Mouse (Mus musculus): ENCODE data around the gene Cadps2. TPM values are rescaled to one million over a fixed set of nuclear protein-coding genes. Genes with fewer than 3 reads are reported as not detected.

The Cadps2 gene
- polyA plus RNA-seq, 1 experiment = 102 TPM

- no peak for DNase-seq
- H3K4me3 ChIP-seq (replicated peaks; ENCODE audit: insufficient read depth, low read depth, low read length) = no peak overlapping the region
- H3K4me1 ChIP-seq (ENCODE audit: control insufficient read depth, insufficient read depth, low read length) = peaks cover 5% of the 10 kb centered on the region
- H3K27me3 ChIP-seq (ENCODE audit: control insufficient read depth, insufficient read depth, low read length) = no peaks in the 10 kb centered on the region
- H3K27ac ChIP-seq (ENCODE audit: insufficient read depth, low read length) = no peak overlapping the region
- TF ChIP-seq POLR2A (IDR thresholded peaks at IDR 0.05; ENCODE audit: borderline replicate concordance, insufficient read depth, low read length) = no peak
- TF ChIP-seq CTCF (IDR thresholded peaks at IDR 0.05; ENCODE audit: borderline replicate concordance, insufficient read depth, low read depth, low read length) = no peak
- WGBS = 80% methylated on average over 2 of the region's 2 CpGs
These were observed 81.0 kb downstream of the Cadps2 start for GRCm38 (mm10) chr6:23758249-23758648.

DNA sequence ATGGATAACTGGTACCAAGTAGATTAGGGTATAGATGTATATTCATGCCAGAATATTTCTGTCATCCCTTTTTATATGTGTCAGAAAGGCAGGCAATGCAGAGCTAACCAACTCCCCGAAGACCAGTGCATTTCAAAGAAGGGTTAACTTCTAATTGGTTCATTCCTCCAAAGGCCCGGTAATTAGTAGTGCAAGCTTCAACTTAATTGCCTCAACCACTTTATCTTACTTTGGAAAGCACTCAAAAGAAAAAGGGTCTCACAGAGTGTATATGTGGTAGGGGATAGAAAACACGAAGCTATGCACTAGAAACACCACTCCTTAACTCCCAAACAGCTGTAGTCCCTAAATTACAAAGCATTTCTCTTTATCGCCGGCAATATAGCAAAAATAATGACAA, 90.4 kb downstream of the Cadps2 start:
- H3K27me3 ChIP-seq (ENCODE audit: control insufficient read depth, insufficient read depth, low read length) = no peaks in the 10 kb centered on the region
- H3K4me1 ChIP-seq (ENCODE audit: control insufficient read depth, insufficient read depth, low read length) = no peaks in the 10 kb centered on the region; the same call in 1 of the 2 replicates
- no peak overlapping the region for H3K4me3 ChIP-seq (replicated peaks; ENCODE audit: insufficient read depth, low read depth, low read length)
- 86% methylated on average over 5 of the region's 5 CpGs for WGBS
- TF ChIP-seq CTCF (IDR thresholded peaks at IDR 0.05; ENCODE audit: borderline replicate concordance, insufficient read depth, low read depth, low read length) = no peak
- no peak for TF ChIP-seq POLR2A (IDR thresholded peaks at IDR 0.05; ENCODE audit: borderline replicate concordance, insufficient read depth, low read length)
- no peak overlapping the region for H3K27ac ChIP-seq (ENCODE audit: insufficient read depth, low read length)
- no peak for DNase-seq

DNA sequence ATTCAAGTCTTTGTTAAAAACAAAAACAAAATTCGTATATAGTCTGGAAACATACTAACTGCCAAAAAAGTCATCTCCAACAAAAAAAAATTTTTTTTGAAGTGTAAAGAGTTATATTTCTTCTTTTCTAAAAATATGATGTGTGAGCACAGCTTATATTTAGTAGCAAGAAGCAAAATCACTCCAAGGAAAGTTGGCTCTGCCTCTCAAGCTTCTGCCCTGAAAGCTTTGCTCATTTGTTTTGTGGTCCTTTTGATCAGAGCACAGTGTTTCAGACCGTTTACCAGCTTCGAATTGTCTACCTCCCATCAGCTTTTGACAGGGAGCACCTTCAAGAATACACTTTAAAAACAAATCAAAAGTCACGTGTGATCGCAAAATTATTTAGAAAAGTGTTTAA, 99.2 kb downstream of the Cadps2 start:
- DNase-seq = no peak
- no peaks in the 10 kb centered on the region for H3K27me3 ChIP-seq (ENCODE audit: control insufficient read depth, insufficient read depth, low read length)
- no peak for TF ChIP-seq CTCF (IDR thresholded peaks at IDR 0.05; ENCODE audit: borderline replicate concordance, insufficient read depth, low read depth, low read length)
- no peak for TF ChIP-seq POLR2A (IDR thresholded peaks at IDR 0.05; ENCODE audit: borderline replicate concordance, insufficient read depth, low read length)
- H3K4me3 ChIP-seq (replicated peaks; ENCODE audit: insufficient read depth, low read depth, low read length) = no peak overlapping the region
- 69% methylated on average over 5 of the region's 5 CpGs for WGBS
- H3K27ac ChIP-seq (ENCODE audit: insufficient read depth, low read length) = no peak overlapping the region
- peaks cover 2% of the 10 kb centered on the region; the same call in 1 of the 2 replicates for H3K4me1 ChIP-seq (ENCODE audit: control insufficient read depth, insufficient read depth, low read length)

GRCm38 (mm10) chr6:23732750-23733149, 106.5 kb downstream of the Cadps2 start:
- Histone ChIP-seq H3K4me3 (replicated peaks; ENCODE audit: insufficient read depth, low read depth, low read length) (no peak overlapping the region), H3K27ac (ENCODE audit: insufficient read depth, low read length) (no peak overlapping the region), H3K27me3 (ENCODE audit: control insufficient read depth, insufficient read depth, low read length) (no peaks in the 10 kb centered on the region), H3K4me1 (ENCODE audit: control insufficient read depth, insufficient read depth, low read length) (peaks cover 18% of the 10 kb centered on the region)
- no peak for TF ChIP-seq POLR2A (IDR thresholded peaks at IDR 0.05; ENCODE audit: borderline replicate concordance, insufficient read depth, low read length)
- TF ChIP-seq CTCF (IDR thresholded peaks at IDR 0.05; ENCODE audit: borderline replicate concordance, insufficient read depth, low read depth, low read length) = no peak
- 33% methylated on average over 3 of the region's 3 CpGs for WGBS
- no peak for DNase-seq

DNA sequence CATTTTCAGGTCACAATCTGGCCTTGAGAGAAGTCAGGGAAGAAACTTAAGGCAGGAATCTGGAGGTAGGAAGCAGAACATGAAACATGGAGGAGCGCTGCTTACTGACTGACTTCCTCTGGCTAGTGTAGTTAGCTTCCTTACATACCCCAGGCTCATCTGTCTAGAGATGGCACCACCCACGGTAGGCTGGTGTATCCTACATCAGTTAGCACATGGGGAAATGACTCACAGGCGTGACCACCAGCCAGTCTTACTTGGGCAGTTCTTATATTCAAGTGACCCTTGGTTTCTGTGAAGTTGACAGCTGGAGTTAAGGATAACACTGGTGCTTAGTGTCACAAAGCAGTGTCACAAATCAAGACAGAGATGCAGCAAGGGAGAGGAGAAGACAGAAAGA, 110.6 kb downstream of the Cadps2 start:
- DNase-seq = no peak
- 71% methylated on average over 3 of the region's 3 CpGs for WGBS
- Histone ChIP-seq H3K27me3 (ENCODE audit: control insufficient read depth, insufficient read depth, low read length) (no peaks in the 10 kb centered on the region), H3K27ac (ENCODE audit: insufficient read depth, low read length) (no peak overlapping the region), H3K4me3 (replicated peaks; ENCODE audit: insufficient read depth, low read depth, low read length) (no peak overlapping the region), H3K4me1 (ENCODE audit: control insufficient read depth, insufficient read depth, low read length) (peaks cover 18% of the 10 kb centered on the region)
- no peak for TF ChIP-seq POLR2A (IDR thresholded peaks at IDR 0.05; ENCODE audit: borderline replicate concordance, insufficient read depth, low read length)
- no peak for TF ChIP-seq CTCF (IDR thresholded peaks at IDR 0.05; ENCODE audit: borderline replicate concordance, insufficient read depth, low read depth, low read length)

DNA sequence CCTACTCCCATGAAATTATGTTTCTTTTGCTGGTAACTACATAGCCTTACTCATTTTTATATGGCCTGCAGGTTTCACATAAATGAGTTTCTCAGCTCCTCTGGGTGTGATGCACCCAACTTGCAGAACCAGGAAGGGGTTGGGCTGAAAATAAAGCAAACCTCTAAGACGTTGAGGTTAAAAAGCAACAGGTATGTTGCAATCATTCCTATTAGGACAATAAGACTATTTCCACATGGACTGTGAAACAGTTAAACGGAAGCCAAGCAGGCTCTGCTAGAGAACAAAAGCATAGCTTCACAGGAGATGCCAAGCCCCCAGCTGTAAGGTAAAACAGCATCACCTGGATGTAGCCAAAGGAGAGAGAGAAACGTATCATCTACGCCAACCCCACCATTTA, 115.5 kb downstream of the Cadps2 start:
- peaks cover 10% of the 10 kb centered on the region for H3K4me1 ChIP-seq (ENCODE audit: control insufficient read depth, insufficient read depth, low read length)
- no peak overlapping the region for H3K27ac ChIP-seq (ENCODE audit: insufficient read depth, low read length)
- no peaks in the 10 kb centered on the region for H3K27me3 ChIP-seq (ENCODE audit: control insufficient read depth, insufficient read depth, low read length)
- no peak for DNase-seq
- H3K4me3 ChIP-seq (replicated peaks; ENCODE audit: insufficient read depth, low read depth, low read length) = no peak overlapping the region
- WGBS = 69% methylated on average over 4 of the region's 4 CpGs
- TF ChIP-seq POLR2A (IDR thresholded peaks at IDR 0.05; ENCODE audit: borderline replicate concordance, insufficient read depth, low read length) (no peak), CTCF (IDR thresholded peaks at IDR 0.05; ENCODE audit: borderline replicate concordance, insufficient read depth, low read depth, low read length) (no peak)

GRCm38 (mm10) chr6:23720401-23720800, 118.8 kb downstream of the Cadps2 start:
- 79% methylated on average over 2 of the region's 2 CpGs for WGBS
- no peak for TF ChIP-seq CTCF (IDR thresholded peaks at IDR 0.05; ENCODE audit: borderline replicate concordance, insufficient read depth, low read depth, low read length)
- no peak for TF ChIP-seq POLR2A (IDR thresholded peaks at IDR 0.05; ENCODE audit: borderline replicate concordance, insufficient read depth, low read length)
- Histone ChIP-seq H3K4me3 (replicated peaks; ENCODE audit: insufficient read depth, low read depth, low read length) (no peak overlapping the region), H3K27ac (ENCODE audit: insufficient read depth, low read length) (no peak overlapping the region), H3K4me1 (ENCODE audit: control insufficient read depth, insufficient read depth, low read length) (peaks cover 4% of the 10 kb centered on the region; the same call in 1 of the 2 replicates), H3K27me3 (ENCODE audit: control insufficient read depth, insufficient read depth, low read length) (no peaks in the 10 kb centered on the region)
- no peak for DNase-seq

DNA sequence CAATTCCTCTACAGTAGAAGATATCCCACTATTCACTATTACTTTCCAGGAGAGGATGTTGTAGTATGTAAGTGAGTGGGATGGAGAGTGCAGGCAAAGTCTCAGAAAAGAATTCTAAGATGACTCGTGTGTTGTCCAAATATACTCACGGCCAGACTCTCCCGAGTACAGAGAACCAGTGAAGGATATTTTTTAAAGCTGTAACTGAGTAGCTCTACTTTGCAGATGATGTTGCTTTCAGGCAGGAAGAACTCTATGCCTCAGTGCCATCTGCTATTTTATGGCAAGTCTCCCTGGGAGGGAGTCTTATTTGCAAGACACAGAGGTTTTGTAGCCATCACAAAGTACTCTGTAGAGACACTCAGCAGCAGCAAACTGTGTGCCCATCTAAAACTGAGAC, 131.7 kb downstream of the Cadps2 start:
- H3K27me3 ChIP-seq (ENCODE audit: control insufficient read depth, insufficient read depth, low read length) = no peaks in the 10 kb centered on the region
- no peak overlapping the region for H3K27ac ChIP-seq (ENCODE audit: insufficient read depth, low read length)
- 11% methylated on average over 3 of the region's 3 CpGs for WGBS
- H3K4me1 ChIP-seq (ENCODE audit: control insufficient read depth, insufficient read depth, low read length) = peaks cover 2% of the 10 kb centered on the region; the same call in 1 of the 2 replicates
- no peak overlapping the region for H3K4me3 ChIP-seq (replicated peaks; ENCODE audit: insufficient read depth, low read depth, low read length)
- peak in 1 of 2 experiments; percentile 71 for DNase-seq
- TF ChIP-seq POLR2A (IDR thresholded peaks at IDR 0.05; ENCODE audit: borderline replicate concordance, insufficient read depth, low read length) (no peak), CTCF (IDR thresholded peaks at IDR 0.05; ENCODE audit: borderline replicate concordance, insufficient read depth, low read depth, low read length) (no peak)

All from cerebellum, adult 2 months (tissue).